Mouse (Mus musculus): ENCODE results near the gene Asap2. TPM values are rescaled to one million over a fixed set of nuclear protein-coding genes. Genes with fewer than 3 reads are reported as not detected.

Asap2 gene
- polyA plus RNA-seq, 1 experiment from 2014 or later = 17.8 TPM

DNA sequence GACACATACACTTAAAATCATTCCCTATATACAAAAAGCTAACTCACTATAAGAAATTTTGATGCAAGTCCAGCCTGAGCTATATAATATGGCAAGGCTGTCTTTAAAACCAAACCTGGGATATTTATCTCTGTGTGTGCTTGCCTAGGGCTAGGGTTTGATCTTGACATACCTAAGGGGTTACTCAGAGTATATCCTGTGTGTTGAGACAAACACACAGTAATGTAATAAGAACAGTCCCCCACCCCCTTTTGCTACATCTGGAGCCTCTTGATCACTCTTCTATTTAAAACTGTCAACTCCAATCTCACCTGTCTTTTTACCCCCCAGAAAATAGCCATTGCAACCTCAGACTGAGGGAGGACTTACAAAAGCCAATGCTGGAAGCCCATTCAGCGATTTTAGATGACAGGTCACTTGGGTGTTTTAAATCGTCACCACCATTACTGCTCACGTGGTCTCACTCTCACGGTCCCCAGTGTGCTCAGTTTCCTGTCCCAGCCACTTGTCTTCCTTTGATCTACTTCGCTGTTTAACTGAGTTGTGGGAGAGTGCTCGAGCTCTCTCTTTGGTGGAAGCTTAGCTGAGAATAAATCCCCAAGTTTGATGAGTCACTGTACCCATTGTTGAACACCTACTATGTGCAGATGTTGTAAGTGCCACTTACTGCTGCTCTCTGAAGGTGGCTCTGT lies 176.8 kb downstream of the Asap2 start:
- Histone ChIP-seq H3K27me3 (ENCODE audit: control insufficient read depth, insufficient read depth, low read length) (no peaks in the 10 kb centered on the region), H3K27ac (ENCODE audit: low read depth, low read length) (no peak overlapping the region), H3K4me1 (ENCODE audit: control insufficient read depth, insufficient read depth, low read length) (peaks cover 4% of the 10 kb centered on the region; the same call in 1 of the 2 replicates), H3K9me3 (ENCODE audit: control insufficient read depth, low read length) (0 out of 2 replicates have a peak, but pooled peaks cover 2% of the 10 kb centered on the region), H3K36me3 (ENCODE audit: control insufficient read depth, insufficient read depth, low read length) (peaks cover 5% of the 10 kb centered on the region; the same call in 1 of the 2 replicates), H3K4me3 (ENCODE audit: low read depth, low read length) (no peak overlapping the region), H3K4me2 (ENCODE audit: low read depth) (no peak overlapping the region), H3K9ac (ENCODE audit: low read length) (no peak overlapping the region)
- ATAC-seq (ENCODE audit: insufficient read depth, low FRiP score, low TSS enrichment) (no peak), DNase-seq (ENCODE audit: low spot score) (no peak)
- WGBS = 32% methylated on average over 6 of the region's 6 CpGs

GRCm38 (mm10) chr12:21167741-21168140 lies 177.5 kb downstream of the Asap2 start:
- Histone ChIP-seq H3K4me3 (ENCODE audit: low read depth, low read length) (no peak overlapping the region), H3K27me3 (ENCODE audit: control insufficient read depth, insufficient read depth, low read length) (no peaks in the 10 kb centered on the region), H3K9me3 (ENCODE audit: control insufficient read depth, low read length) (no peaks in the 10 kb centered on the region), H3K36me3 (ENCODE audit: control insufficient read depth, insufficient read depth, low read length) (peaks cover 5% of the 10 kb centered on the region; the same call in 1 of the 2 replicates), H3K9ac (ENCODE audit: low read length) (no peak overlapping the region), H3K4me2 (ENCODE audit: low read depth) (no peak overlapping the region), H3K4me1 (ENCODE audit: control insufficient read depth, insufficient read depth, low read length) (peaks cover 4% of the 10 kb centered on the region; the same call in 1 of the 2 replicates), H3K27ac (ENCODE audit: low read depth, low read length) (no peak overlapping the region)
- no peak for ATAC-seq (ENCODE audit: insufficient read depth, low FRiP score, low TSS enrichment)
- no peak for DNase-seq (ENCODE audit: low spot score)
- WGBS = 67% methylated on average over 4 of the region's 4 CpGs

DNA sequence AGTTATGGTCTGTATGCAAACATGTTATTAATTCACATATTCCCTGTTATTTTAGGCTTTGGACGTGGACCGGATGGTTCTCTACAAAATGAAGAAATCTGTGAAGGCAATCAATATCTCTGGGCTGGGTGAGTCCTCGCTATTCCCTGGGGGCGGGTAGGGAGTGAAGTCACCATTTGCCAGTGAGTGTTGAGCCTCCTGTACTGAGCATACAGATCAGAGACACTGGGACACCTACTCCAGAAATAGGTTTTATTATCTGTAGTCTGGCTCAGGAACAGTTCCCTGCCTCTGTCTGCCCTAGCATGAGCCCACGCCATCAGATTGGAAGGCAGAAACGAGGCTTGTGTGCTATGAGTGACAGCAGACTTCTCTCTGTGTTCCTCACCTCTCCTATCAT lies 177.9 kb downstream of the Asap2 start:
- no peak overlapping the region for H3K9ac ChIP-seq (ENCODE audit: low read length)
- no peak overlapping the region for H3K27ac ChIP-seq (ENCODE audit: low read depth, low read length)
- H3K27me3 ChIP-seq (ENCODE audit: control insufficient read depth, insufficient read depth, low read length) = no peaks in the 10 kb centered on the region
- 87% methylated on average over 6 of the region's 6 CpGs for WGBS
- no peaks in the 10 kb centered on the region for H3K9me3 ChIP-seq (ENCODE audit: control insufficient read depth, low read length)
- DNase-seq (ENCODE audit: low spot score) (no peak), ATAC-seq (ENCODE audit: insufficient read depth, low FRiP score, low TSS enrichment) (no peak)
- peaks cover 5% of the 10 kb centered on the region; the same call in 1 of the 2 replicates for H3K36me3 ChIP-seq (ENCODE audit: control insufficient read depth, insufficient read depth, low read length)
- H3K4me2 ChIP-seq (ENCODE audit: low read depth) = no peak overlapping the region
- H3K4me3 ChIP-seq (ENCODE audit: low read depth, low read length) = no peak overlapping the region
- H3K4me1 ChIP-seq (ENCODE audit: control insufficient read depth, insufficient read depth, low read length) = peaks cover 4% of the 10 kb centered on the region; the same call in 1 of the 2 replicates

GRCm38 (mm10) chr12:21171776-21172490 lies 181.7 kb downstream of the Asap2 start:
- H3K27ac ChIP-seq (ENCODE audit: low read depth, low read length) = no peak overlapping the region
- H3K4me2 ChIP-seq (ENCODE audit: low read depth) = no peak overlapping the region
- no peaks in the 10 kb centered on the region; the same call in 1 of the 2 replicates for H3K4me1 ChIP-seq (ENCODE audit: control insufficient read depth, insufficient read depth, low read length)
- H3K9ac ChIP-seq (ENCODE audit: low read length) = no peak overlapping the region
- no peaks in the 10 kb centered on the region for H3K27me3 ChIP-seq (ENCODE audit: control insufficient read depth, insufficient read depth, low read length)
- no peak for DNase-seq (ENCODE audit: low spot score)
- no peaks in the 10 kb centered on the region for H3K9me3 ChIP-seq (ENCODE audit: control insufficient read depth, low read length)
- H3K36me3 ChIP-seq (ENCODE audit: control insufficient read depth, insufficient read depth, low read length) = peaks cover 5% of the 10 kb centered on the region; the same call in 1 of the 2 replicates
- WGBS = 88% methylated on average over 11 of the region's 11 CpGs
- no peak for ATAC-seq (ENCODE audit: insufficient read depth, low FRiP score, low TSS enrichment)
- H3K4me3 ChIP-seq (ENCODE audit: low read depth, low read length) = no peak overlapping the region

- Histone ChIP-seq H3K9ac (ENCODE audit: low read length) (no peak overlapping the region), H3K9me3 (ENCODE audit: control insufficient read depth, low read length) (no peaks in the 10 kb centered on the region), H3K4me2 (ENCODE audit: low read depth) (no peak overlapping the region), H3K36me3 (ENCODE audit: control insufficient read depth, insufficient read depth, low read length) (peaks cover 5% of the 10 kb centered on the region; the same call in 1 of the 2 replicates), H3K27me3 (ENCODE audit: control insufficient read depth, insufficient read depth, low read length) (no peaks in the 10 kb centered on the region), H3K4me3 (ENCODE audit: low read depth, low read length) (no peak overlapping the region), H3K27ac (ENCODE audit: low read depth, low read length) (no peak overlapping the region), H3K4me1 (ENCODE audit: control insufficient read depth, insufficient read depth, low read length) (no peaks in the 10 kb centered on the region)
- DNase-seq (ENCODE audit: low spot score) (no peak), ATAC-seq (ENCODE audit: insufficient read depth, low FRiP score, low TSS enrichment) (no peak)
- WGBS = 92% methylated on average over 7 of the region's 7 CpGs
Measured at GRCm38 (mm10) chr12:21173847-21174412, 183.7 kb downstream of the Asap2 start.

DNA sequence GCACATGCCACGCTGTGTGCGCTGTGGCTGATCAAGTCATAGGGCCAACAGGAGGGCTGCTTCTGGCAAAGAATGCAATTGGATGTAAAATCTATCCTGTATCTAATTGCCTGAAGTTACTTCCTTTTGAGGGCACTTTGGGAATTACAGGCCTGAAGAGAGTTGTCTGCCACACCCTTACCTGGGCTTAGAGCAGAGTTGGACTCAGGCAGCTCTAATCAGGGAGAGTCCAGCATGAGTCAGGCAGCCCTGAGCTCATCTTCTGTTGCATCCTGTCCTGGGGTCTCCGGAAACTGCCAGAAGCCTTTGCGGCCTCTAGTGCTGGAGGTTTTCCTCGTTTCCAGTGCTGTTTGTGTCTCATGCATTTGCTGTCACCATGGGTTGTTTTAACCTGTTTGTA lies 186.1 kb downstream of the Asap2 start:
- 84% methylated on average over 5 of the region's 5 CpGs for WGBS
- no peaks in the 10 kb centered on the region for H3K27me3 ChIP-seq (ENCODE audit: control insufficient read depth, insufficient read depth, low read length)
- H3K27ac ChIP-seq (ENCODE audit: low read depth, low read length) = no peak overlapping the region
- no peaks in the 10 kb centered on the region for H3K4me1 ChIP-seq (ENCODE audit: control insufficient read depth, insufficient read depth, low read length)
- no peak overlapping the region for H3K9ac ChIP-seq (ENCODE audit: low read length)
- no peak for ATAC-seq (ENCODE audit: insufficient read depth, low FRiP score, low TSS enrichment)
- no peaks in the 10 kb centered on the region for H3K9me3 ChIP-seq (ENCODE audit: control insufficient read depth, low read length)
- DNase-seq (ENCODE audit: low spot score) = no peak
- H3K36me3 ChIP-seq (ENCODE audit: control insufficient read depth, insufficient read depth, low read length) = no peaks in the 10 kb centered on the region
- H3K4me2 ChIP-seq (ENCODE audit: low read depth) = no peak overlapping the region
- H3K4me3 ChIP-seq (ENCODE audit: low read depth, low read length) = no peak overlapping the region

- H3K4me3 ChIP-seq (ENCODE audit: low read depth, low read length) = no peak overlapping the region
- no peak overlapping the region for H3K9ac ChIP-seq (ENCODE audit: low read length)
- H3K36me3 ChIP-seq (ENCODE audit: control insufficient read depth, insufficient read depth, low read length) = no peaks in the 10 kb centered on the region
- DNase-seq (ENCODE audit: low spot score) (no peak), ATAC-seq (ENCODE audit: insufficient read depth, low FRiP score, low TSS enrichment) (no peak; the same call in 1 of the 2 replicates)
- H3K27me3 ChIP-seq (ENCODE audit: control insufficient read depth, insufficient read depth, low read length) = no peaks in the 10 kb centered on the region
- H3K9me3 ChIP-seq (ENCODE audit: control insufficient read depth, low read length) = no peaks in the 10 kb centered on the region
- H3K4me2 ChIP-seq (ENCODE audit: low read depth) = no peak overlapping the region
- H3K27ac ChIP-seq (ENCODE audit: low read depth, low read length) = no peak overlapping the region
- no peaks in the 10 kb centered on the region for H3K4me1 ChIP-seq (ENCODE audit: control insufficient read depth, insufficient read depth, low read length)
Measured at GRCm38 (mm10) chr12:21177123-21177698, 187.0 kb downstream of the Asap2 start.

- H3K4me3 ChIP-seq (ENCODE audit: low read depth, low read length) = no peak overlapping the region
- ATAC-seq (ENCODE audit: insufficient read depth, low FRiP score, low TSS enrichment) (no peak), DNase-seq (ENCODE audit: low spot score) (no peak)
- no peak overlapping the region for H3K4me2 ChIP-seq (ENCODE audit: low read depth)
- H3K36me3 ChIP-seq (ENCODE audit: control insufficient read depth, insufficient read depth, low read length) = no peaks in the 10 kb centered on the region
- no peaks in the 10 kb centered on the region for H3K27me3 ChIP-seq (ENCODE audit: control insufficient read depth, insufficient read depth, low read length)
- H3K9me3 ChIP-seq (ENCODE audit: control insufficient read depth, low read length) = no peaks in the 10 kb centered on the region
- no peaks in the 10 kb centered on the region for H3K4me1 ChIP-seq (ENCODE audit: control insufficient read depth, insufficient read depth, low read length)
- no peak overlapping the region for H3K9ac ChIP-seq (ENCODE audit: low read length)
- WGBS = 93% methylated on average over 6 of the region's 6 CpGs
- H3K27ac ChIP-seq (ENCODE audit: low read depth, low read length) = no peak overlapping the region
Measured at GRCm38 (mm10) chr12:21180091-21180490, 189.8 kb downstream of the Asap2 start.
